Mouse (Mus musculus) small intestine, adult 2 months (tissue): ENCODE data around the gene Fyttd1.

Source experiments
- CTCF ChIP-seq: fragments of 200-500 bp; IDR thresholded peaks from 2 replicates; pipeline ENCODE4 v1.5.1; 2012; ENCODE audit warnings: low read depth, mild to moderate bottlenecking, control low read depth, inconsistent platforms, low read length, moderate library complexity, mixed read lengths; ENCODE audit not compliant: insufficient replicate concordance, insufficient read length; ENCODE audit errors: extremely low read depth
- POLR2A ChIP-seq: fragments of 200-500 bp; IDR thresholded peaks from 2 replicates; pipeline ENCODE4 v1.6.1; 2012; ENCODE audit warnings: low read depth, mild to moderate bottlenecking, control low read depth, inconsistent platforms, low read length, moderate library complexity

DNA sequence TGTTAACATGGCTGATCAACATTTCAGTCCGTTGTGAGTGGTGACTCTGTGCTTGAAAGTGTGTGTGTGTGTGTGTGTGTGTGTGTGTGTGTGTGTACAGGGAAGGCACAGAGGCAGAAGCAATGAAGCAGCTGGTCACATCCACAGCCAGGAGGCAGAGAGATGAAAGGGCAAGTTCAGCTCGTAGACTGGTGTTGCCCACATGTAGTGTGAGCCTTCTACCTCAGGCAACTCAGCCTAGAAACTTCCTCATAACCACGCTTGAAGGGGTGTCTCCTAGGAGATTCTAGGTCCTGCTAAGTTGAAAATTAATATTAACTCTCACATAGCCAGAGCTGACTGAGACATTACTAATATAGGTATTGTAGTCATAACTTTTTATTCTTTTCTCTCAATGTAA, 3.9 kb upstream of the Fyttd1 start:
- TF ChIP-seq CTCF (no peak), POLR2A (no peak)
